ENCODE assay signal across 9 mouse cellular contexts in the genomic region with DNA sequence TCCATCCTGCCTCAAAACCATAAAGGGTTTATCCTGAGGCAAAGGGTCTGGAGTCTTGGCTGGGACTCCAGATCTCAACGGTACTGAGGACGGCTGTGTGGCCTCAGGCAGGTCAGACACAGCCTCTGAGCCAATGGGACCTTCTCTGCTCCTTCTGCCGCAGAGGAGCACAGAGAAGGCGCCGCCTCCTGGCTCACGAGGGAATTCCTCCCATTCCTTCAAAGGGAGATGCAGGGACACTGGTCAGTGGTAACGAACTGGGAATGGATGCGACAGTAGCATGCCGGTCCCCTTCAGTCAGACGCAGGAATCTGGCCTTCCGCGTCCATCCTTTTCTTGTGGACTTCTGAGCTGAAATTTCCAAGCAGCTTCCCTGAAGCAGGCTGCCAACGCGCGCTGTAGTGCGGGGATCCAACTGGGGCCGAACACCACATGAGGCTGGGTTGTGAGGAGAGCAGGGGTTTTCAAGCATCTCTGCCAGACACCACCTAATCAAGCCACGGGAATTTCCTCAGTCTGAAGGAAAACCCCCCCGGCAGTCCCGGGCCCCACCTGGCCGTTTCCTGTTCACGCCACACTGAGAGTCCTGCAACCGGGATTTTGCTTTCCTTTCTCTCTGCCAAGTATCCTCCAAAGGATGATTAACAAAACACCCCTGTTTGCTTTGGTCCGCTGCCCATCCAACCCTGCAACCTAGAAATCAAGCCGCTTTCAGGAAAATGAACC. TPM values are rescaled to one million over a fixed set of nuclear protein-coding genes. Genes with fewer than 3 reads are reported as not detected.
DNase-seq lines count a peak whose midpoint lies in the region; ATAC-seq and TF ChIP-seq lines count a peak whose summit lies in the region.
"Had no signal": no experiment of that assay in that cellular context is flagged by ENCODE, and none has a peak within 500 bp of the region (broad histone marks: within the 10 kb centered on the region; RNA-seq: fewer than 3 reads in every experiment).

No protein-coding gene starts in this region.

- ATAC-seq in activated CD4-positive, CD25-positive, alpha-beta regulatory T cell, adult 4 months, result no peak

- DNase-seq in left cerebral cortex, postnatal 4 days, result peak; percentile 39
- no peak for DNase-seq in left cerebral cortex, adult 9 months (ENCODE audit: low spot score in 2 of 2)
- peak; percentile 79 for DNase-seq in cerebellum, adult 9-11 months
- peak; percentile 63 for DNase-seq in heart, adult 8-10 months (ENCODE audit: low spot score)
- DNase-seq in kidney, adult 2 months, result peak; percentile 84
- peak; percentile 68 for DNase-seq in lung, postnatal 10 days
- DNase-seq in thymus, postnatal 0 days (ENCODE audit: low spot score), result no peak

- H3K4me3 ChIP-seq in kidney, adult 2 months (ENCODE audit: insufficient read depth, low read depth, low read length), result peak overlapping the region; percentile 16; the same call in 1 of the 2 replicates

- intact Hi-C loops in left cerebral cortex, postnatal 4 days (cut with DNase I), result no loop called here

- H3K27ac ChIP-seq in kidney, adult 2 months (ENCODE audit: insufficient read depth, low read depth, low read length), result peak overlapping the region; percentile 55
- H3K27ac ChIP-seq: macrophage had no signal

- peaks cover 5% of the 10 kb centered on the region; the same call in 1 of the 2 replicates for H3K4me1 ChIP-seq in kidney, adult 2 months (ENCODE audit: control insufficient read depth, insufficient read depth, low read length)

- no peaks in the 10 kb centered on the region; the same call in 1 of the 2 replicates for H3K27me3 ChIP-seq in kidney, adult 2 months (replicated peaks; ENCODE audit: control insufficient read depth, insufficient read depth, low read length)

- H3K36me3 ChIP-seq in kidney, adult 2 months (ENCODE audit: control insufficient read depth, insufficient read depth, low read length), result no peaks in the 10 kb centered on the region

- peak; percentile 74 for TF ChIP-seq CTCF in kidney, adult 2 months (conservative IDR thresholded peaks at IDR 0.05; ENCODE audit: insufficient read depth, insufficient read length, low read depth, low read length)

- 9% methylated on average over 25 of the region's 25 CpGs for WGBS in kidney, adult 2 months

- TF ChIP-seq POLR2A in kidney, adult 2 months (IDR thresholded peaks at IDR 0.05; ENCODE audit: low read depth, low read length), result no peak

RNA-seq across cellular contexts. Expression of a gene that starts 10.3 kb away (rescaled TPM):
- 10 to 100 TPM; 54.7 to 56.0 TPM for total RNA-seq in left cerebral cortex, postnatal 4 days (2021)
- 10 to 100 TPM; 26.8 to 31.9 (median 28.4) TPM for total RNA-seq in heart, adult 8-10 months (2022)
- 12.6 and 15.3 TPM in 2 replicates for polyA plus RNA-seq in kidney, adult 2 months (2012; rRNA removed)
- 10 to 100 TPM; 19.1 to 22.8 TPM for polyA plus RNA-seq in activated CD4-positive, CD25-positive, alpha-beta regulatory T cell, adult 4 months (2017; shearing (Covaris generic))
- 43.9 and 46.5 TPM in 2 replicates for polyA plus RNA-seq in thymus, postnatal 0 days (2015; fragmentation: Nextera tagmentation; extraction: Ambion mirVana)

RNA-seq across cellular contexts. Expression of a gene that starts 19.7 kb away (rescaled TPM):
- total RNA-seq in left cerebral cortex, postnatal 4 days (2021), result under 1 TPM; 0.34 to 0.56 TPM
- 1 to 10 TPM; 2.0 to 4.4 (median 2.8) TPM for total RNA-seq in heart, adult 8-10 months (2022)
- 7.4 and 9.9 TPM in 2 replicates for polyA plus RNA-seq in kidney, adult 2 months (2012; rRNA removed)
- 10 to 100 TPM; 62.2 to 87.1 TPM for polyA plus RNA-seq in activated CD4-positive, CD25-positive, alpha-beta regulatory T cell, adult 4 months (2017; shearing (Covaris generic))
- polyA plus RNA-seq in thymus, postnatal 0 days (2015; fragmentation: Nextera tagmentation; extraction: Ambion mirVana), result 3.8 and 4.4 TPM in 2 replicates

RNA-seq across cellular contexts. Expression of a gene that starts 52.7 kb away (rescaled TPM):
- total RNA-seq in left cerebral cortex, postnatal 4 days (2021), result 1 to 10 TPM; 7.6 to 7.7 TPM
- total RNA-seq in heart, adult 8-10 months (2022), result 10 to 100 TPM in 2 of 4 experiments, 1 to 10 TPM in 2; 4.7 to 16.6 (median 9.9) TPM
- 3.3 and 4.5 TPM in 2 replicates for polyA plus RNA-seq in kidney, adult 2 months (2012; rRNA removed)
- 10 to 100 TPM; 74.3 to 91.9 TPM for polyA plus RNA-seq in activated CD4-positive, CD25-positive, alpha-beta regulatory T cell, adult 4 months (2017; shearing (Covaris generic))
- 34.9 and 35.4 TPM in 2 replicates for polyA plus RNA-seq in thymus, postnatal 0 days (2015; fragmentation: Nextera tagmentation; extraction: Ambion mirVana)

Comparison
In these comparisons a context has a peak if more than half of its experiments do, and no peak if none do; other contexts are left out.
1. DNase-seq: peak in left cerebral cortex, postnatal 4 days (single experiment), cerebellum, adult 9-11 months (single experiment), heart, adult 8-10 months (single experiment), kidney, adult 2 months (single experiment) and lung, postnatal 10 days (single experiment); none in left cerebral cortex, adult 9 months (0 of 2) and thymus, postnatal 0 days (single experiment).